Mouse (Mus musculus): Measurements from ENCODE around the gene Crabp2. TPM values are rescaled to one million over a fixed set of nuclear protein-coding genes. Genes with fewer than 3 reads are reported as not detected.

The Crabp2 gene
- total and polyA plus RNA-seq, 2 experiments from 2014 or later, result 28.6 to 46.3 TPM

GRCm38 (mm10) chr3:87960586-87961191 is 12.2 kb downstream of the Crabp2 start:
- ATAC-seq (peak; percentile 98), DNase-seq (ENCODE audit: low spot score) (peak; percentile 96)
- peak; percentile 96 for TF ChIP-seq CTCF (IDR thresholded peaks at IDR 0.05; ENCODE audit: low read depth)
- no peaks in the 10 kb centered on the region for H3K36me3 ChIP-seq (ENCODE audit: insufficient read depth, low read length)
- peak overlapping the region; percentile 61 for H3K9ac ChIP-seq (replicated peaks; ENCODE audit: low read length)
- H3K9me3 ChIP-seq (ENCODE audit: low read length), result no peaks in the 10 kb centered on the region
- H3K4me2 ChIP-seq (ENCODE audit: low read depth, low read length), result peak overlapping the region; percentile 91
- under 1% methylated on average over 27 of the region's 27 CpGs for WGBS
- no peaks in the 10 kb centered on the region for H3K27me3 ChIP-seq (ENCODE audit: insufficient read depth, low read length)
- H3K4me1 ChIP-seq (ENCODE audit: insufficient read depth, low read length), result peaks cover 6% of the 10 kb centered on the region
- peak overlapping the region; percentile 61; the same call in 1 of the 2 replicates for H3K27ac ChIP-seq
- H3K4me3 ChIP-seq (ENCODE audit: low read length), result peak overlapping the region; percentile 49

GRCm38 (mm10) chr3:87970184-87970938 is 21.9 kb downstream of the Crabp2 start:
- H3K9ac ChIP-seq (replicated peaks; ENCODE audit: low read length), result no peak overlapping the region
- TF ChIP-seq CTCF (IDR thresholded peaks at IDR 0.05; ENCODE audit: low read depth), result peak; percentile 75
- no peak overlapping the region; the same call in 1 of the 2 replicates for H3K27ac ChIP-seq
- H3K4me1 ChIP-seq (ENCODE audit: insufficient read depth, low read length), result peaks cover 12% of the 10 kb centered on the region
- no peaks in the 10 kb centered on the region for H3K27me3 ChIP-seq (ENCODE audit: insufficient read depth, low read length)
- DNase-seq (ENCODE audit: low spot score), result peak; percentile 83
- peak overlapping the region; percentile 47 for H3K4me3 ChIP-seq (ENCODE audit: low read length)
- H3K4me2 ChIP-seq (ENCODE audit: low read depth, low read length), result peak overlapping the region; percentile 67
- WGBS, result under 1% methylated on average over 21 of the region's 21 CpGs
- no peak for ATAC-seq
- H3K36me3 ChIP-seq (ENCODE audit: insufficient read depth, low read length), result no peaks in the 10 kb centered on the region
- no peaks in the 10 kb centered on the region for H3K9me3 ChIP-seq (ENCODE audit: low read length)

- Histone ChIP-seq H3K4me3 (ENCODE audit: low read length) (peak within 1 kb of the TSS; percentile 47), H3K4me2 (ENCODE audit: low read depth, low read length) (peak within 1 kb of the TSS; percentile 67), H3K9me3 (ENCODE audit: low read length) (no peaks in the 10 kb centered on the region), H3K9ac (replicated peaks; ENCODE audit: low read length) (peak within 1 kb of the TSS; percentile 55), H3K4me1 (ENCODE audit: insufficient read depth, low read length) (peaks cover 12% of the 10 kb centered on the region), H3K27ac (peak within 1 kb of the TSS; percentile 66), H3K36me3 (ENCODE audit: insufficient read depth, low read length) (no peaks in the 10 kb centered on the region), H3K27me3 (ENCODE audit: insufficient read depth, low read length) (no peaks in the 10 kb centered on the region)
- ATAC-seq (peak; percentile 68), DNase-seq (ENCODE audit: low spot score) (peak; percentile 80)
- WGBS, result under 1% methylated on average over 44 of the region's 44 CpGs
- TF ChIP-seq CTCF (IDR thresholded peaks at IDR 0.05; ENCODE audit: low read depth), result no peak
Measured at GRCm38 (mm10) chr3:87970939-87971488, 22.5 kb downstream of the Crabp2 start, which contains the start of gene Nes. TSS of gene Nes (plus strand) at chr3:87971078.

- 1% methylated on average over 49 of the region's 60 CpGs for WGBS
- H3K36me3 ChIP-seq (ENCODE audit: insufficient read depth, low read length), result no peaks in the 10 kb centered on the region
- no peaks in the 10 kb centered on the region for H3K9me3 ChIP-seq (ENCODE audit: low read length)
- no peak for TF ChIP-seq CTCF (IDR thresholded peaks at IDR 0.05; ENCODE audit: low read depth)
- peak overlapping the region; percentile 55 for H3K9ac ChIP-seq (replicated peaks; ENCODE audit: low read length)
- H3K4me2 ChIP-seq (ENCODE audit: low read depth, low read length), result peak overlapping the region; percentile 67
- H3K27ac ChIP-seq, result peak overlapping the region; percentile 66
- H3K4me1 ChIP-seq (ENCODE audit: insufficient read depth, low read length), result peaks cover 12% of the 10 kb centered on the region
- H3K4me3 ChIP-seq (ENCODE audit: low read length), result peak overlapping the region; percentile 47
- no peaks in the 10 kb centered on the region for H3K27me3 ChIP-seq (ENCODE audit: insufficient read depth, low read length)
- DNase-seq (ENCODE audit: low spot score) (no peak), ATAC-seq (0 out of 2 replicates have a peak, but pooled peaks have one; percentile 6)
Measured at GRCm38 (mm10) chr3:87971489-87972202, 23.2 kb downstream of the Crabp2 start.

GRCm38 (mm10) chr3:87972203-87972664 is 23.8 kb downstream of the Crabp2 start:
- Histone ChIP-seq H3K9ac (replicated peaks; ENCODE audit: low read length) (no peak overlapping the region; the same call in 1 of the 2 replicates), H3K27ac (no peak overlapping the region), H3K36me3 (ENCODE audit: insufficient read depth, low read length) (no peaks in the 10 kb centered on the region), H3K4me1 (ENCODE audit: insufficient read depth, low read length) (peaks cover 12% of the 10 kb centered on the region), H3K27me3 (ENCODE audit: insufficient read depth, low read length) (no peaks in the 10 kb centered on the region), H3K4me2 (ENCODE audit: low read depth, low read length) (peak overlapping the region; percentile 67), H3K4me3 (ENCODE audit: low read length) (peak overlapping the region; percentile 47), H3K9me3 (ENCODE audit: low read length) (no peaks in the 10 kb centered on the region)
- DNase-seq (ENCODE audit: low spot score), result no peak
- WGBS, result 12% methylated on average over 8 of the region's 8 CpGs
- no peak for TF ChIP-seq CTCF (IDR thresholded peaks at IDR 0.05; ENCODE audit: low read depth)
- peak; percentile 75 for ATAC-seq

GRCm38 (mm10) chr3:87972776-87973175 is 24.3 kb downstream of the Crabp2 start:
- no peak overlapping the region; the same call in 1 of the 2 replicates for H3K27ac ChIP-seq
- TF ChIP-seq CTCF (IDR thresholded peaks at IDR 0.05; ENCODE audit: low read depth), result no peak
- WGBS, result 19% methylated on average over 5 of the region's 5 CpGs
- no peaks in the 10 kb centered on the region for H3K9me3 ChIP-seq (ENCODE audit: low read length)
- H3K27me3 ChIP-seq (ENCODE audit: insufficient read depth, low read length), result no peaks in the 10 kb centered on the region
- H3K4me3 ChIP-seq (ENCODE audit: low read length), result peak overlapping the region; percentile 47
- H3K36me3 ChIP-seq (ENCODE audit: insufficient read depth, low read length), result no peaks in the 10 kb centered on the region
- H3K9ac ChIP-seq (replicated peaks; ENCODE audit: low read length), result no peak overlapping the region; the same call in 1 of the 2 replicates
- no peak for ATAC-seq
- DNase-seq (ENCODE audit: low spot score), result no peak
- peaks cover 12% of the 10 kb centered on the region for H3K4me1 ChIP-seq (ENCODE audit: insufficient read depth, low read length)
- peak overlapping the region; percentile 67 for H3K4me2 ChIP-seq (ENCODE audit: low read depth, low read length)

All from hindbrain, postnatal 0 days (tissue).